Mouse (Mus musculus): ENCODE data around the gene Sumo3. TPM values are rescaled to one million over a fixed set of nuclear protein-coding genes. Genes with fewer than 3 reads are reported as not detected.

Sumo3 gene
- polyA plus RNA-seq, 1 experiment from 2014 or later, result 313 TPM

- no peak for TF ChIP-seq CTCF (IDR thresholded peaks at IDR 0.05; ENCODE audit: low read depth)
- H3K9ac ChIP-seq (ENCODE audit: low read depth, low read length), result no peak overlapping the region
- H3K9me3 ChIP-seq (replicated peaks; ENCODE audit: low read length), result no peaks in the 10 kb centered on the region
- H3K4me3 ChIP-seq (replicated peaks; ENCODE audit: low read depth, low read length), result peak overlapping the region; percentile 70
- ATAC-seq (replicated peaks; ENCODE audit: low FRiP score, low read depth), result no peak
- 48% methylated on average over 5 of the region's 5 CpGs for WGBS
- peak overlapping the region; percentile 6; the same call in 1 of the 2 replicates for H3K27ac ChIP-seq
- peak overlapping the region; percentile 93 for H3K4me2 ChIP-seq (ENCODE audit: low read length)
- peaks cover 18% of the 10 kb centered on the region; the same call in 1 of the 2 replicates for H3K36me3 ChIP-seq (ENCODE audit: insufficient read depth, low read length)
- H3K27me3 ChIP-seq (ENCODE audit: insufficient read depth, low read length), result no peaks in the 10 kb centered on the region
- H3K4me1 ChIP-seq (replicated peaks; ENCODE audit: insufficient read depth, low read length), result peaks cover 10% of the 10 kb centered on the region; the same call in 1 of the 2 replicates
- no peak for DNase-seq (ENCODE audit: low spot score)
Observed at GRCm38 (mm10) chr10:77607441-77607840, 1.5 kb downstream of the Sumo3 start.

- Histone ChIP-seq H3K9me3 (replicated peaks; ENCODE audit: low read length) (no peaks in the 10 kb centered on the region), H3K4me1 (replicated peaks; ENCODE audit: insufficient read depth, low read length) (peaks cover 10% of the 10 kb centered on the region; the same call in 1 of the 2 replicates), H3K27me3 (ENCODE audit: insufficient read depth, low read length) (no peaks in the 10 kb centered on the region), H3K36me3 (ENCODE audit: insufficient read depth, low read length) (peaks cover 21% of the 10 kb centered on the region; the same call in 1 of the 2 replicates), H3K4me3 (replicated peaks; ENCODE audit: low read depth, low read length) (no peak overlapping the region), H3K27ac (no peak overlapping the region), H3K4me2 (ENCODE audit: low read length) (no peak overlapping the region; the same call in 1 of the 2 replicates), H3K9ac (ENCODE audit: low read depth, low read length) (no peak overlapping the region)
- no peak for TF ChIP-seq CTCF (IDR thresholded peaks at IDR 0.05; ENCODE audit: low read depth)
- WGBS, result 92% methylated on average over 8 of the region's 8 CpGs
- no peak for DNase-seq (ENCODE audit: low spot score)
- no peak for ATAC-seq (replicated peaks; ENCODE audit: low FRiP score, low read depth)
Observed at GRCm38 (mm10) chr10:77608589-77608988, 2.7 kb downstream of the Sumo3 start.

- H3K4me3 ChIP-seq (replicated peaks; ENCODE audit: low read depth, low read length), result no peak overlapping the region
- WGBS, result 91% methylated on average over 8 of the region's 8 CpGs
- H3K9me3 ChIP-seq (replicated peaks; ENCODE audit: low read length), result no peaks in the 10 kb centered on the region
- H3K4me1 ChIP-seq (replicated peaks; ENCODE audit: insufficient read depth, low read length), result peaks cover 10% of the 10 kb centered on the region; the same call in 1 of the 2 replicates
- no peak for TF ChIP-seq CTCF (IDR thresholded peaks at IDR 0.05; ENCODE audit: low read depth)
- no peaks in the 10 kb centered on the region for H3K27me3 ChIP-seq (ENCODE audit: insufficient read depth, low read length)
- ATAC-seq (replicated peaks; ENCODE audit: low FRiP score, low read depth), result no peak
- peaks cover 28% of the 10 kb centered on the region; the same call in 1 of the 2 replicates for H3K36me3 ChIP-seq (ENCODE audit: insufficient read depth, low read length)
- DNase-seq (ENCODE audit: low spot score), result no peak
- no peak overlapping the region for H3K27ac ChIP-seq
- H3K4me2 ChIP-seq (ENCODE audit: low read length), result no peak overlapping the region
- no peak overlapping the region for H3K9ac ChIP-seq (ENCODE audit: low read depth, low read length)
Observed at GRCm38 (mm10) chr10:77610221-77610961, 4.5 kb downstream of the Sumo3 start.

GRCm38 (mm10) chr10:77613409-77613808, 7.5 kb downstream of the Sumo3 start:
- Histone ChIP-seq H3K27me3 (ENCODE audit: insufficient read depth, low read length) (no peaks in the 10 kb centered on the region), H3K4me3 (replicated peaks; ENCODE audit: low read depth, low read length) (no peak overlapping the region), H3K4me2 (ENCODE audit: low read length) (no peak overlapping the region), H3K9me3 (replicated peaks; ENCODE audit: low read length) (no peaks in the 10 kb centered on the region), H3K9ac (ENCODE audit: low read depth, low read length) (no peak overlapping the region), H3K27ac (peak overlapping the region; percentile 71), H3K4me1 (replicated peaks; ENCODE audit: insufficient read depth, low read length) (no peaks in the 10 kb centered on the region), H3K36me3 (ENCODE audit: insufficient read depth, low read length) (peaks cover 52% of the 10 kb centered on the region)
- TF ChIP-seq CTCF (IDR thresholded peaks at IDR 0.05; ENCODE audit: low read depth), result no peak
- DNase-seq (ENCODE audit: low spot score), result peak; percentile 79
- WGBS, result 66% methylated on average over 3 of the region's 3 CpGs
- ATAC-seq (replicated peaks; ENCODE audit: low FRiP score, low read depth), result peak; percentile 49; the same call in 1 of the 2 replicates

GRCm38 (mm10) chr10:77615647-77616046, 9.8 kb downstream of the Sumo3 start:
- H3K9ac ChIP-seq (ENCODE audit: low read depth, low read length), result no peak overlapping the region

GRCm38 (mm10) chr10:77616166-77616565, 10.3 kb downstream of the Sumo3 start:
- H3K4me2 ChIP-seq (ENCODE audit: low read length), result no peak overlapping the region
- H3K36me3 ChIP-seq (ENCODE audit: insufficient read depth, low read length), result peaks cover 40% of the 10 kb centered on the region
- H3K4me1 ChIP-seq (replicated peaks; ENCODE audit: insufficient read depth, low read length), result no peaks in the 10 kb centered on the region
- WGBS, result 94% methylated on average over 9 of the region's 9 CpGs
- H3K27me3 ChIP-seq (ENCODE audit: insufficient read depth, low read length), result no peaks in the 10 kb centered on the region
- TF ChIP-seq CTCF (IDR thresholded peaks at IDR 0.05; ENCODE audit: low read depth), result peak; percentile 22; the same call in 1 of the 2 replicates
- no peak overlapping the region for H3K9ac ChIP-seq (ENCODE audit: low read depth, low read length)
- no peaks in the 10 kb centered on the region for H3K9me3 ChIP-seq (replicated peaks; ENCODE audit: low read length)
- DNase-seq (ENCODE audit: low spot score) (no peak), ATAC-seq (replicated peaks; ENCODE audit: low FRiP score, low read depth) (no peak)
- no peak overlapping the region for H3K4me3 ChIP-seq (replicated peaks; ENCODE audit: low read depth, low read length)
- no peak overlapping the region for H3K27ac ChIP-seq

More at GRCm38 (mm10) chr10:77615647-77616046, 9.8 kb downstream of the Sumo3 start:
- no peak overlapping the region for H3K27ac ChIP-seq
- peaks cover 45% of the 10 kb centered on the region for H3K36me3 ChIP-seq (ENCODE audit: insufficient read depth, low read length)
- no peaks in the 10 kb centered on the region for H3K9me3 ChIP-seq (replicated peaks; ENCODE audit: low read length)
- DNase-seq (ENCODE audit: low spot score) (no peak), ATAC-seq (replicated peaks; ENCODE audit: low FRiP score, low read depth) (no peak)
- no peak overlapping the region for H3K4me3 ChIP-seq (replicated peaks; ENCODE audit: low read depth, low read length)
- TF ChIP-seq CTCF (IDR thresholded peaks at IDR 0.05; ENCODE audit: low read depth), result no peak
- no peaks in the 10 kb centered on the region for H3K27me3 ChIP-seq (ENCODE audit: insufficient read depth, low read length)
- WGBS, result 92% methylated on average over 8 of the region's 8 CpGs
- H3K4me2 ChIP-seq (ENCODE audit: low read length), result no peak overlapping the region
- H3K4me1 ChIP-seq (replicated peaks; ENCODE audit: insufficient read depth, low read length), result no peaks in the 10 kb centered on the region

Data from kidney, postnatal 0 days (tissue).